In genomic region chr12:84846594-84847014, GRCm38 (mm10) we compare ENCODE assay signal across 11 mouse cellular contexts. TPM values are rescaled to one million over a fixed set of nuclear protein-coding genes. Genes with fewer than 3 reads are reported as not detected.
DNase-seq lines count a peak whose midpoint lies in the region.
"Had no signal": no experiment of that assay in that cellular context is flagged by ENCODE, and none has a peak within 500 bp of the region (broad histone marks: within the 10 kb centered on the region; RNA-seq: fewer than 3 reads in every experiment).

No protein-coding gene starts in this region.

- peak; percentile 42 for DNase-seq in adrenal gland, adult 2 months
- no peak for DNase-seq in adrenal gland, adult 8-10 months
- DNase-seq in urinary bladder, postnatal 14 days (ENCODE audit: low spot score): peak; percentile 24
- no peak for DNase-seq in urinary bladder, postnatal 4 days (ENCODE audit: low spot score in 2 of 2)
- peak; percentile 25 to 38 for DNase-seq in kidney, postnatal 4 days
- no peak for DNase-seq in spleen, postnatal 36 days (ENCODE audit: low spot score in 2 of 2)
- no peak for DNase-seq in thymus, adult 18-20 months
- DNase-seq in cerebellum, adult 18-20 months: no peak
- DNase-seq: layer of hippocampus, postnatal 36 days; right cerebral cortex, postnatal 14 days; thymus, postnatal 4 days had no signal

RNA-seq across cellular contexts. Expression of gene Ltbp2, which starts 29.7 kb away (rescaled TPM):
- 10 to 100 TPM in 1 of 2 experiments, 1 to 10 TPM in 1; 6.6 to 11.9 TPM for total RNA-seq in adrenal gland, adult 2 months (2021)
- 11.8 and 16.1 TPM in 2 replicates for polyA plus RNA-seq in adrenal gland, adult 2 months (2012; rRNA removed)
- 1 to 10 TPM; 1.6 to 7.3 (median 5.3) TPM for total RNA-seq in adrenal gland, adult 8-10 months (2022)

Comparison
In these comparisons a context has a peak if more than half of its experiments do, and no peak if none do; other contexts are left out.
1. DNase-seq: peak in adrenal gland, adult 2 months (single experiment), urinary bladder, postnatal 14 days (single experiment) and kidney, postnatal 4 days (2 of 2); none in adrenal gland, adult 8-10 months (single experiment), urinary bladder, postnatal 4 days (0 of 2), spleen, postnatal 36 days (0 of 2), thymus, adult 18-20 months (0 of 2) and cerebellum, adult 18-20 months (0 of 2).